Mouse (Mus musculus): ENCODE results near the gene Ercc1.
A peak's percentile ranks its signal among the peaks of the same experiment; 100 is the strongest.

Ercc1 gene

DNA sequence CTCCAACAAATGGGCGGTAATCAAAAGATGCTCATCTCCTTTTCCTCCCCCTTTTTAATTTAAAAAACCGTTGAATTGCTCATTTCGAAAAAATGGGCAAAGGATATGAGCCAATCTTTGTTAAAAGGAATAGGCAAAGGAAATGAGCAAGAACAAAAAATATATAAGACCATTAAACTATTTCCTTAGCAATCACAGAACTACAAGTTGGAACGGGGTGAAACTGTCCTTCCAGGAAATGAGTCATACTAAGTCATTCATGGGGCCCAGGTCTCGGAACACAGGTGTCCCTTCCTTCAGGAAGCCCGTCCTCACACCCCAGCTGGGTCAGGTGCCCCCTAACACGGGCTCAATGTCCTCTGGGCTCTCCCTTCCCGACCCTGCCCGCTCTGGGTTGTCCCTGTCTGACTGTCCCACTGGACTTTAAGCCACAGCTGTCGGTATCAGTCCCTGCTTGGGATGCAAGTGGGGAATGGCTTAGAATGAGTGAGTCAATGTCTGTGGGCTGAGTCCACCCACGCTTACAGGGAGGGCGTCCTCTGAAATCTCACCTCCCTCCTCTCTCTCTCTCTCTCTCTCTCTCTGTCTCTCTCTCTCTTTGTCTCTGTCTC, at the start of gene Ercc1:
Gene Ercc1, plus strand, starts transcription at position 542 of the 611 bp plus-strand sequence.
- DNase-seq: peak in 1 of 2 experiments; percentile 48

DNA sequence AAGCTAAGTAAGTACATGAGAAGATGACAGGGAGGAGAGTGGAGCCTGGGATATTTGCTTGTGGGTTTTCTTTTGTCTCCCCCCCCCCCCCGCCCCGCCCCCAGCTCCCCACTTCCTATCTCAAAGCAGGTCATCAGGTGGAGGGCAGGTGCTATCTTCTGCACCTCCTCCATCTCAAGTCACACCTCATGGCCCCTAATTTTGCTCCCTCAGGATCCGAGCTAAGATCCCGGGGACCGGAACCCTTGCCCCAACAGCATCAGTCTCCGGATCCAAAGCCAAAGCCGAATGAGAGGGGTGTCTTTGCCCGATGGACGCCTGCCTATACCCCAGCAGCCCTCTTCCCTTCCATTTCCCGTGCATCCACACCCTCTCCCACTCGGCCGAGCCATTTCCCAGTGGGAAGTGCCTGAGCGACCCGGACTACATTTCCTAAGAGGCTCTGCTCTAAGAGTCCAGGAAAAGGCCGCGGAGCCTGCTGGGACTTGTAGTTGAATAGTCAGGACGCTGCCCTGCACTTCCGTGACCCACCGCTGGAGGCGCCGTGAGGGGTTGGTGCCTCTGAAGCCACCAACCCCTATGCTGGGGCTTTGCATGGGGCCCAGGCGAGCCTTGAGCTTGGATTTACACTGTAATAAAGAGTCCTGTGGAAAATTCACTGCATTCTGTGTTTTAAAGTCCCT, 48.9 kb upstream of the Ercc1 start:
- peak; percentile 98 for DNase-seq

DNA sequence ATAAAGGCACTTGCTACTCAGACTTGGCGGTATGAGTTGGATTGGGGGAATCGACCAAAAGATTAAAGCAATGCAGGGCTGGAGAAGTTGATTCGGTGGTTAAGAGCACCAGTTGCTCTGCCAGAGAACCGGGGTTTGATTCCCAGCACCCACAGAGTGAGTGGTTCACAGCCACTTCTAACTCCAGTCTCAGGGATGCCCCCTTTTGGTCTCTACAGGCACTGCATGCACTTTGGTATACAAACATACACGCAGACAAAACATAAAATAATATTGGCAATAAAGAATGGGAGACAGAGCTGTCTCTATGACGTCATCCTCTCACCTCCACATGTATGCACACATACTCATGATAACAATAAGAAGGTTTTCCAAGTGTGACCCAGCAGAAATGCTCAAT, 47.5 kb upstream of the Ercc1 start:
- no peak for DNase-seq

DNA sequence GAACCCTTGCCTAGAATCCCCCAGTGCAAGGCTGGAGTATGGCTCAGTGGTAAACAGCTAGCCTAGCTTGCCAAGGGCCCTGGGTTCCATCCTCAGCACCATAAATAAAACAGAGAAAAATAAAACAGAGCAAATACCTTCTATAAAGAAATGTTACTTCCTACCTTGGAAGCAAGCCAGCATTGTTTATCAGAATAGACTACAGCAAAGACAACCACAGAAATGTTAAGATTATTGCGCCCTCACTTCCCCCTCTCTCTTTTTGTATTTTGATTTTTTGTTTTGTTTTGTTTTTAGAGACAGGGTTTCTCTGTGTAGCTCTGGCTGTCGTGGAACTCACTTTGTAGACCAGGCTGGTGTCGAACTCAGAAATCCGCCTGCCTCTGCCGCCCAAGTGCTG, 46.8 kb upstream of the Ercc1 start:
- DNase-seq: no peak

DNA sequence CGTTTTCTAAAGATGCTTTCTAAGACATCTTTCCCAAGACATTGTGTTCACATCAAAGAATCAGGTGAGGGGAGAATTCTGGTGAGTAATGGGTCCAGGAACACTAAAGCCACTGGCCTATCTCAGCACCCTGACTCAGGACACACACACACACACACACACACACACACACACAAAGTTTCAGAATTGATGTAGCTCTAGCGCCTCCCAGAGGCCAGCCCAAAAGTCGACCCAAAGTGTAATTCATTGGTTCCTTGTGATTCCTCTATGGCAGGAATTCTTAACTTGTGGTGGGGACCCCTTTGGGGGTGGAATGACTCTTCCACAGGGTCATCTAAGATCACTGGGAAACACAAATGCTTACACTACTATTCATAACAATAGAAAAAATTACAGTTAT, 45.4 kb upstream of the Ercc1 start:
- peak in 1 of 2 experiments; percentile 58 for DNase-seq

DNA sequence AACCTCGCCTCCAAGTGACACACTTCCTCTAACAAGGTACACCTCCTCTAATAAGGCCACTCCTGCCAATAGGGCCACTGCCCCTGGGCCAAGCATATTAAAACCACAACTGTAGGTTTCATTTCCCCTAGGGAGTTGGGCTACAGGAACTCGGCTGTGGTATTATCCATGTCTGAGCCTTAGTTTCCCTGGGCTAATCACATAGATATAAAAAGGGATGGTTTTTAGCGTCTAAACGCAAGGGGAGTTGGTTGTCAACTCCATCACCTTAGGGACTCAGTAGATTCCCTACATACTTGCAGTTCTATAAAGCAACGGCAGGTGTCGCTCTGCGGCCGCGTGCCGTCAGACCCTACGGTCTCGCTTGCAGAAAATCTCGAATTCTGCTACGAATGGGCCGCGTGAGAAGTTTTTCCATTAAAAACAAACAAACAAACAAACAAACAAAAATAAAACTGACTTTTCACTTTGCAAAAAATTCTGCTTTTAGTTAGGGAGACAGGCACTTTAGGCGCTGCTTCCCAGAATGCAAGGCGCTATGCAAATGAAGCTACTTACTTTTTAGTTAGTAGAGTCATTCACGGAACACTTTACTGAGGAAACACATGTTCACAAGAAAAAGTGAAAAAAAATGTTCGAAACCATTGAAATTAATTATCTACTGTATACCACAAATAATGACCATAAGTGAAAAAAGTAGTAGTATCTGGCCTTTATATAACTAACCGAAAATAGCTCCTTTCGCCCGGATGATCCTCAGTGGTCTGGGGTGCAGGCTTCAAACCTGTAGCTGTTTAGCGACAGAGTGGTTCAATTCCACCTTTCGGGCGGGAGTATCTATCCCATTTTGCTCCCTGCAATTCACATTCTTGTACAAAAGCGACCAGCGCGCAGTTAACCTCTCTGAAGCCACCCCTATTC, 43.8 kb upstream of the Ercc1 start:
- peak; percentile 83 to 88 for DNase-seq

DNA sequence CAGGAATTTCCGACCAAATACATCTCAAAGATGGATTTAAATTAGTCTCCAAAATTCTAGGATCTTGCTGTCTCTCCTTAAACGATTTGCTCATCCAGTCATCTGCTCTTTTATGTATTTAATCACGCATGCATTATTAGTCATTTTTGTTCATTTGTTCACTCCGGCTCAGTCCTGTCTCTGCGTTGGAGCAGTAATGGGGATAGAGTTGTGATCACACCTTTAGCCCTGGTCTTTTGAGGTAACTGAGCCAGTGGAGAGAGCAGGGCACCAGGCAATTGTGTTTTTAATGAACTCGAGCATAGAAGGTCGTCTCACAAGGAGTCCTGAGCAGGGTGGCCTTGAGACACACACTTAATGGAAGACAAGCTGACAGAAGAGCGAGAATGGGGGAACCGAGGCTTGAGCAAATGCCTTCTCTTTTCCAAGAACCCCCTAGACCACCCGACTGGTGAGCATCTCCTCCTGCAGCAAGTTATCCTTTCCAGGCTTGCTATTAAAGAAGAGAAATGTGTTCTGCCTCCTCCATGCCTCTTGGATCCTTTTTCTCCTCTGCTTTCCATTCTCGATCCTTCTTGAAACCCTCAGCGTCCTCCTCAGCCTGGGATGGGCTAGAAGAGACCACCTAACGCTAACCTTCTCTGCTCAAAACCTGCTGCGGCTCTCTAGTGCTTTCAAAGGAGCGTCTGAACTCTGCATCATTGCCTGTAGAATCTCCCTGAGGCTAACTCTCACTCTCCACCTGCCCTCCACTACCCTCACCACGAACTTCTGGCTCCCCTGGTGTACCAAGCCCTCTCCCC, 42.9 kb upstream of the Ercc1 start:
- DNase-seq: peak in 1 of 2 experiments; percentile 39

DNA sequence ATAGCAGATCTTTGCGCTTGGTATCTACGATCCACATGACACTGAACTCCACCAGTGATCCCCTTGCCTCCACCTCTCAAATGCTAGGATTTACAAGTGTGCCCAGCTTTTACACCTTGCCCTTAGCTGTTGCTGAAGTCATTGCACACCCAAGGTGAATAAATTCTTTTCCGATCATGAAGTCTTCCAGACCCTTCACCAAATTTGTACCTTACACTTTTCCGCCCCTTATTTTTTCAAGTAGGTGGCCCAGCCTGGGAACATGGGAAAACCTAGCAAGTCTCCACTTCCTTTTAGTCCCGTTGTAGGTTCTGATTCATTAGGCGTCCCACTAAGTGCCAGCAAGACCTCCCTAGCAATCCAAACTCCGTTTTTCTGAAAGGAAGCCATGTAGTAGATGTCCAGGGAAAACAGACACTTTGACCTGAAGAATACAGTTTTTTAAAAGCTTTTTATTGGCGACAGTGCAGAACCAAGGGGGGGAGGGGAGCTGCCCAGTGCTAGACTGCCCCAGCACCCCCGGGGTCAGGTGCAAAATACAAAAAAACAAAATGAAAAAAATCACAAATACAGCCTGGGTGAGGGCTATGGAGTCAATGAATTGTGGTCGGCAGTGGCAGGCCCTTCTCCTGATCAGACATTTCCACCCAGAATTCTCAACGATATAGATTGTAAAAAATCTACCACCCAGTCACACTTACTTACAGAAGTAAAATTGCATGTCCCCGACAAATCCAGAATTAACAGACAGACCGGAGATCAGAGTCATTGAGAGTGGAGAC, 42.1 kb upstream of the Ercc1 start:
- no peak for DNase-seq

DNA sequence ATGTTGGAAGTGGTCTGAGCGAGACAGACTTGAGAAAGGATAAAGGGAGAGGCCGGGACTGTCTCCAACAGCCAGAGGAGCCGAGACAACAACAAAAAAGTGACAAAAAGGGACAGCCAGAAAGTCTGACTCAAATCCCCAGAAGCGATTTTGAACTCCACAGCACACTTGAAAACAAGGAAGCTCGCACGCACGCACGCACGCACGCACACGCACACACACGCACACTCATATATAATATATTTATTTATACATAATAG, 41.6 kb upstream of the Ercc1 start:
- DNase-seq: no peak

DNA sequence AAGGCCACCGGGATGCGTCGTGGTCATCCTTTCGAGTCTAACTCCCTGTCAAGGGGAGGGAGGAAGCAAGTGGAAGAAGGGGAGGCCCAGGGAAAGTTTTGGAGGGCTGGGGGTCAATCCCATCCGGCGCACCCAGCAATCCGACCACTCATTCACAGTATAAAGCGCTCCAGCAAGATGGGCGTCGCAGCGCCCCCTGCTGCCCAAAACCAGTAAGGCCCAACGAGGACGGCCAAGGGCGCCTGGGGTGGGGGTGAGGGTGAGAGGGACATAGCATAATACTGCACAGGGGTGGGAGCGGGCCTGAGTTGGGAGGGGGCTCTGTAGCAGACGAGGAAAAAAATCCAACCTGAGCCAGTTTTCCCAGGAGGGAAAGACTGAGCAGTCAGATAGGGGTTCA, 40.8 kb upstream of the Ercc1 start:
- peak; percentile 84 to 90 for DNase-seq

DNA sequence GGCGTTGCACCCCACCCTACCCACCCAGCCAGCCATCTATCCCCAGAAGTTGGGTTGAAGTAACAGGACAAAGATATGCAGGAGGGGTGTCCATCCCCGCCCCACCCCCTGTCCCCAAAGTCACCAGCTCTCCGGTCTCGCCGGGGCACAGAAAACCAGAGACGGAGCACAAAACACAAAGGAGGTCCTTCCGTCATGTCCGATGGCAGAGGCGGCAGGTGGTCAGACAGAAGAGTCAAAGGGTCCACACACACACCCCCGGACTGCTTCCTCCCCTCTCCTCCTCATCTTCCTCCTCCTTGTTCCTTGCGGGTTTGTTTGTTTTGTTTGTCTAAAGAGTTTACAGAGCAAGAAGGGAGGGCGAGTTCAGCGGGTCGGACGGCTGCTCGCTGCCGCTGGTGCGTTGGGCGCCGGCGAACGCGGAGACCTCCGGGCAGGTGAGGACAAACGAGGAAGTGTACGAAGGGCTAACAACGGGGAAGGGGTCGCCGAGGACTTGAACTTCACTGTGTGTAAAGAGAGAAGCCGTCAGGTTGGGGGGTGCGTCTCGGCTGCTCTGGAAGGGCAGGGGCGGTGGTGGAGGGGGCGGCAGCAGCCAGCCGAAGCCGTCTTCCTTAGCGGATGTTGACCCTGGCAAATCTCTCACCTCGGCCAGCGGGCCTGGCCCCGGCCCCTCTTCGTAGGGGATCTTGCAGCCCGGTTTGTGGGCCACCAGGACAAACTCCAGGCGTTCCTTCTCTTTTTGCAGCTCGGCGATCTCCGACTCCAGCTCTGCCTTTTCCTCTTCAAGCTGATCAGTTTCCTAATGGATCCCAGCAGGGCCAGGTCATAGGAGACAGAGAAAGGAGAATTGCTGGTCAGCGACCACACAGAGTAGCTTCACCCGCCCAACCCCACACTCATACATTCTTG, 39.8 kb upstream of the Ercc1 start:
- DNase-seq: no peak

DNA sequence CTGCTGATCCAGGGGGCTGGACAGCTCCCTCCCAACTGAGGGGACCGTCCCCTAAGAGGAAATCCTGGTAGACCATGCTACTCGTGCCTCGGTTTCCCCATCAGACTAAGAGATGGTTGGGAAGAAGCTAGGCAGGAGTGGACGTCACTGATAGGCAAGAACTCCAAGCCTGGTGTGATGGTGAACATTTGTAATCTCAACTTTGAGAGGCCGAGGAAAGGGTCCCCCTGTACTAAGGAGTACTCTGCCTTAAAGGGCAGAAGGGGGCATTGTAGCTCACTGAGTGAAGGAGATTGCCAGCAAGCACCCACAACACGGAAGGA, 39.2 kb upstream of the Ercc1 start:
- DNase-seq: no peak

DNA sequence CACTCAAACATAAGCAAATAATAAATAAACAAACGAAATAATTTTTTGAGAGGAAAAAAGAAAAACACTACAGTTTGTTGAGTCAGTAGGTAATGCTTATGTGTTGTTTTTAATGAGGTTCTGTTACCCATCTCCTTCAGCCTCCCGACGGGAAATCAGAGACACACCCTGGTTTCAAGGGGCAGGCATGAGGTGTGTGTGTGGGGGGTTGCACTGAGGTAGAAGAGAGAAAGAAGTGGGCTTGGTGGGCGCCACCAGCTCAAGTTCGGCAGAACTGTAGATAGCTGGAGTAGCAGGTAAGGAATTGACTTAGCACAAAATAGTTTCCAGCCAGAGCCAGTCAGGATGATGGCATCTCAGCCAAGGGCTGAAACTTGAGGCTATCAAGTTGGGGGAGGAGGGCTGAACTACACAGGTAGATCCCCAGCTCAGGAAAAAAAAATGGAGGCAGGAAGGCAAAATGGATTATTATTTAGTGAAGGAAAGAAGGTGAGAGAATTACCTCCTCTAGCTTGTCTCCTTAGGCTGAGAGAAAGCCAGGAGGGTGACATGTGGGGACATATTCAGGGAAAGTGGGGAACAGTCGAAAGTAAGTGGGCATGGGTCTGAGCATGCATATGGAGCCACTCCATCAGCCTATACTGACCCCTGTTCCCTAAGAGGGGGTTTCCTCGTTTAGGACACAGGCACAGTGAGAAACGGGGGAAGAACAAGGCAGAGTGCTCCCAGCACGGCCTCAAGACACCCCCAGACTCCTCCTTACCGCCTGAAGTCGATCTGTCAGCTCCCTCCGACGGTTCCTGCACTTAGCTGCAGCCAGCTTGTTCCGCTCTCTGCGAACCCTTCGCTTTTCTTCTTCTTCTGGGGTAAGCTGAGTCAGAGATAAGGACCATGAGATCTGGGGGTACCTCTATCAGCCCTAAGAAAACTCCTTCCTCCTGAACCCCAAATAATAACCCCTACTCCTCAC, 38.5 kb upstream of the Ercc1 start:
- no peak for DNase-seq

DNA sequence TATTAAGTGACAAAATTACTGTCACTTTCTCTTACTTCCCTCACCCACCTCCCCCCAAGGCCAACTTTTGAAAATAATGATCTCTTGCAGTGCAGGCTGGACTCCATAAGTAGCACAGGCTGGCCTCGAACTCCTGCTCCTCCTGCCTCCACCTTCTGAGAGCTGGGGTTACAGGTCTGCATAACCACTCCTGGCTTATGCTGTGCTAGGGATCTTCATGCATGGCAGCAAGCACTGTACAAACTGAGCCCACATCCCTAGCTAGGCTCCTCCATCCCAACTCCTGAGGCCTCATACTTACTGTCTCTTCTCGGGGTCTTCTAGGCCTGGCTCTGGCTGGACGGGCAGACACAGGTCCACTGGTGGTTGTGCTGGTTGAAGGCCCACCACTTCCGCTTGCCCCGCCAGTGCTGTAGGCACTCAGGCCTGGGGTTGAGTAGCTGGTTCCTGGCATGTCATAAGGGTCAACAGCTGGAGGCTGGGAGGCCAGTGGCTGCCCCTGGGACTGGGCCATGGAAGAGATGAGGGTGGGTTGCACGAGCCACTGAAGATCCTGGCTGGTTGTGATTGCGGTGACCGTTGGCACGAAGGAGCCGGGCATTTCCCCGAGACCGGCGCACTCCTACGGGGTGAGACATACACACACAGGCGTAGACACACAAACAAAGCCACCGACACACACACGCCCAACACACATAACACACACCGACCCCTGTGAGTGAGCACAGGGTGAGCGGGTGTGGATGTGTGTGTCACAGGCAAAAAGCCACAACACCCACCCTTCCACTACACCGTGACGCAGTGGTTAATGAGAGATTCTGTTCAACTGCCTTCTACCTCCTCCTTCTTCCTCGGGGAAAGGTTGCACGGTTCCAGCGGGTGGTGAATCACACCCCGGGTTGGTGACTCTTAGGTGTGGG, 37.5 kb upstream of the Ercc1 start:
- DNase-seq: peak in 1 of 2 experiments; percentile 39

DNA sequence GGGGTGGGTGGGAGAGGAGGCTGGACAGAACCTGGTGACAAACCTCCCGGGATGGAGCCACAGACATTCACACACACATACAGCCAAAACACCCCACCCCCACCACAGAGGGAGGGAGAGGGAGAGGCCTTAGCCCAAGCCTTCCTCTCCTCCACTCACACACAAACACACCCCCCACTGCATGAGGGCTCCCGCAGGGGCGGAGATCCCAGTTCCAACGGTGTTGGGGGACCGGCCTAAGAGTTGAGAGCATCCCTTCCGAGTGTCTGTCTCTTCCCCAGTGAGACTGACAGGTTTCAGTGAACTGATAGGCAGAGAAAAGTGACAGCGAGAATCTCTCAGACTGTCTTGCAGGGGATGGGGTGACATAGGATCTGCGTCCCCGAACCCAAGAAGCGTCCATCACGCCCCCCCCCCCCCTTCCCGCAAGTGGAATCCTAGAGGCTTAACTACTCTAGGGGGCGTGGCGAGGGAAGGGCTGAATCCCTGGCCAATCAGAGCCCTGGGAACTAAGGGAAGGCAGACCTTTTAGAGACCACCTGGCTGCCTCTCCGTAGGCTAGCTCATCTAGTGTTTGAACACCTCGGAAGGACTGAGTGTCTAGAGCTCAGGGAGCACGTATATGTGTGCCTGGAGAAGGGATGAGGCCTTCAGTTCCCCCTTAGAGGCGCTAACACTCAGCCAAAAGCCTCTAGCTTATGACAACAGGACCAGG, 36.7 kb upstream of the Ercc1 start:
- peak; percentile 79 to 88 for DNase-seq

DNA sequence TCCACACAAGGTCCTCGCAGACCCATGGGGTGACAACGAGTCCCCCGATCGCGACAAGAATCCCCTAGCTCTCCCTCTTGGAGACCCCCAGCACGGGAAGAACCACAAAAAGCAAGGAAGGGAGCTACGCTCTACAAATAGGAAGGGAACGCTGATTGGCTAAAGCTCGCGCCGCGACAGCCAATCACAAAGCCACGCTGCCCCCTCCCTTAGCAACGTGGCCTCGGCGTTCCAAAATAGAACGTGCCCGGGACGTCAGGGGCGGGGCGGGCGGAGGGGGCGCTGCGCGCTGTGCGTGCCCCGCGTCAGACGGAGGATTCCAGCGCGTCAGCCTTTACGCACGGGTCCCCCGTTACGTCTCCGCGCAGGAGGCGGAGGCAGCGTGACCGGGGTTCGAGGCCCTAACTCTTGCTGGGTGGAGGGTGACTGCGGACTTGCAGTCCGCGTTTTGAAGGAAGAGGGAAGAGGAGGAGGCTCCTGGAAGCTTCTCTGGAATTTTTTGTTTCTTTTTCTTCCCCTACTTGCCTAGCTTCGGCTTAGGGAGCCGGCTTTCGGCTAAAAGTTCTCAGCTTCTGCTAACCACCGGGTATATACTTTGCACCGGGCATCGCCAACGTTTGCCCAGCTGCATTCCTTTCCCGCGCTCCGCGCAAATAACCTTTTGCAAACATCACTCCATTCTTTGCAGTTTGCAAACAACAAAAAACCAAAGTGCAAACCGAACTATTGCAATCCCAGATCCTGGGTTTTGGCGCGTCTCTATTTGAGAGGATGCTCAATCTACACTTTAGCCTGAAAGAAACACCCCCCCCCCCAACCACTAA, 35.9 kb upstream of the Ercc1 start:
- DNase-seq: peak; percentile 97 to 98

DNA sequence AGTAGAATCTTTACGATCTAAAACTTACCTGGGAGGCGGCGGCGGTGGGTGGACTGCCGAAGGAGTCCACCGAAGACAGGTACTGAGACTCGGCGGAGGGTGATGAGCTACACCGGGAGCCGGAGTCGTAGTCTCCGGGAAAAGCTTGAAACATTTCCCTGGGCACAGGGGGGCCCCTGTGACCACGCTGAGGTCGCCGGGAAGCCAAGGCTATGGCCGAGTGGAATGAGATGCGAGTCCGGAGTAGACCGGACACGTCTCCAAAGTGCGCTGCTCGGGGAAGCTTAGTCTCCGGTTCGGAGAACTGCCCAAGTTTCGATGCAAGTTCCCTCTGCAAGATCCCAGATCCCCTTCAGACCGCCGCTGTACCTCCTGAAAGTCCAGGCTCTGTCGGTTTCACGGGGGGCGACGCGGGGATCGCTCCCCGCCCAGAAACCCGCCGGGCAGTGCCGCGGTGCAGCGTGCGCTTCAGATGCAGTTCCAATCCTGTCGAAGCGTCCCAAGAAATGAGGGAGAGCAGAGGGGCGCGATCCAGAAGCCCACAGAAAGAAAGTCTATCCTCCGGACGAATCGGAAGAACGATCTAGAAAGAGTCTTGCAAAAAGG, 35.2 kb upstream of the Ercc1 start:
- peak in 1 of 2 experiments; percentile 40 for DNase-seq

Data from cerebellum, adult 18-20 months (tissue).